ENCODE assay signal across 11 mouse cellular contexts in genomic region chr4:128248676-128249075, GRCm38 (mm10). TPM values are rescaled to one million over a fixed set of nuclear protein-coding genes. Genes with fewer than 3 reads are reported as not detected.
DNase-seq lines count a peak whose midpoint lies in the region; ATAC-seq lines count a peak whose summit lies in the region.
"Had no signal": no experiment of that assay in that cellular context is flagged by ENCODE, and none has a peak within 500 bp of the region (broad histone marks: within the 10 kb centered on the region; RNA-seq: fewer than 3 reads in every experiment).

No protein-coding gene starts in this region.

- no peaks in the 10 kb centered on the region for H3K36me3 ChIP-seq in midbrain, embryonic 14.5 days (ENCODE audit: control insufficient read depth, insufficient read depth, low read length)
- no peaks in the 10 kb centered on the region for H3K36me3 ChIP-seq in midbrain, embryonic 16.5 days (ENCODE audit: control insufficient read depth, insufficient read depth, low read length)
- no peaks in the 10 kb centered on the region for H3K36me3 ChIP-seq in embryonic facial prominence, embryonic 14.5 days (ENCODE audit: control insufficient read depth, insufficient read depth, low read length)

- DNase-seq in gastrocnemius, postnatal 14 days = peak; percentile 10
- DNase-seq in gastrocnemius, adult 18-20 months (ENCODE audit: low spot score) = no peak
- DNase-seq in midbrain, embryonic 14.5 days = peak; percentile 41
- DNase-seq in embryonic facial prominence, embryonic 14.5 days (ENCODE audit: low spot score) = peak; percentile 69
- DNase-seq in retina, postnatal 1 day = peak; percentile 56
- no peak for DNase-seq in gastrocnemius, postnatal 36 days
- no peak for DNase-seq in cerebellum, adult 9-11 months
- DNase-seq: cerebellum, adult 11-12 months had no signal

- no peak overlapping the region for H3K4me3 ChIP-seq in midbrain, embryonic 14.5 days (replicated peaks; ENCODE audit: low read depth, low read length)
- H3K4me3 ChIP-seq in midbrain, embryonic 16.5 days (ENCODE audit: low read depth, low read length) = no peak overlapping the region
- no peak overlapping the region for H3K4me3 ChIP-seq in embryonic facial prominence, embryonic 14.5 days (ENCODE audit: low read depth, low read length)
- H3K4me3 ChIP-seq: heart, adult 2 months had no signal

- H3K27ac ChIP-seq in midbrain, embryonic 14.5 days (replicated peaks; ENCODE audit: low read depth, low read length) = no peak overlapping the region
- no peak overlapping the region for H3K27ac ChIP-seq in midbrain, embryonic 16.5 days (ENCODE audit: low read length)
- no peak overlapping the region for H3K27ac ChIP-seq in embryonic facial prominence, embryonic 14.5 days (replicated peaks; ENCODE audit: low read depth, low read length)
- H3K27ac ChIP-seq: heart, adult 2 months had no signal

- no peak overlapping the region for H3K4me2 ChIP-seq in midbrain, embryonic 14.5 days (ENCODE audit: low read length)
- H3K4me2 ChIP-seq in midbrain, embryonic 16.5 days (ENCODE audit: low read length) = no peak overlapping the region
- no peak overlapping the region for H3K4me2 ChIP-seq in embryonic facial prominence, embryonic 14.5 days (ENCODE audit: low read depth, low read length)

- no peaks in the 10 kb centered on the region for H3K9me3 ChIP-seq in midbrain, embryonic 14.5 days (ENCODE audit: control insufficient read depth, low read length)
- no peaks in the 10 kb centered on the region for H3K9me3 ChIP-seq in midbrain, embryonic 16.5 days (replicated peaks; ENCODE audit: control insufficient read depth, low read length, poor library complexity, severe bottlenecking)
- H3K9me3 ChIP-seq in embryonic facial prominence, embryonic 14.5 days (ENCODE audit: control insufficient read depth, low read length) = no peaks in the 10 kb centered on the region

- no peak overlapping the region for H3K9ac ChIP-seq in midbrain, embryonic 14.5 days (replicated peaks; ENCODE audit: low read length)
- no peak overlapping the region for H3K9ac ChIP-seq in midbrain, embryonic 16.5 days (ENCODE audit: low read depth, low read length)
- no peak overlapping the region for H3K9ac ChIP-seq in embryonic facial prominence, embryonic 14.5 days (ENCODE audit: low read depth, low read length)

- intact Hi-C loops in gastrocnemius, postnatal 14 days (cut with DNase I; ENCODE audit: low total_unique reads) = no loop called here
- intact Hi-C loops in gastrocnemius, postnatal 36 days (cut with DNase I) = no loop called here

- H3K4me1 ChIP-seq in midbrain, embryonic 14.5 days (ENCODE audit: control insufficient read depth, insufficient read depth, low read length) = no peaks in the 10 kb centered on the region
- H3K4me1 ChIP-seq in midbrain, embryonic 16.5 days (ENCODE audit: control insufficient read depth, insufficient read depth, low read length) = no peaks in the 10 kb centered on the region
- no peaks in the 10 kb centered on the region for H3K4me1 ChIP-seq in embryonic facial prominence, embryonic 14.5 days (ENCODE audit: control insufficient read depth, insufficient read depth, low read length)

- WGBS in midbrain, embryonic 14.5 days = 20% methylated on average over 5 of the region's 5 CpGs
- 27% methylated on average over 5 of the region's 5 CpGs for WGBS in midbrain, embryonic 16.5 days
- WGBS in embryonic facial prominence, embryonic 14.5 days = 17% methylated on average over 5 of the region's 5 CpGs

- no peak for ATAC-seq in midbrain, embryonic 14.5 days (ENCODE audit: low FRiP score, low TSS enrichment)
- no peak for ATAC-seq in midbrain, embryonic 16.5 days
- no peak for ATAC-seq in embryonic facial prominence, embryonic 14.5 days (ENCODE audit: low read depth)

- H3K27me3 ChIP-seq in midbrain, embryonic 14.5 days (ENCODE audit: control insufficient read depth, insufficient read depth, low read length) = no peaks in the 10 kb centered on the region
- no peaks in the 10 kb centered on the region for H3K27me3 ChIP-seq in midbrain, embryonic 16.5 days (ENCODE audit: control insufficient read depth, insufficient read depth, low read depth, low read length)
- H3K27me3 ChIP-seq in embryonic facial prominence, embryonic 14.5 days (replicated peaks; ENCODE audit: control insufficient read depth, insufficient read depth, low read length) = no peaks in the 10 kb centered on the region

RNA-seq across cellular contexts. Expression of gene Hmgb4, which starts 12.1 kb away (rescaled TPM):
- total RNA-seq in gastrocnemius, postnatal 14 days (2021) = not detected
- not detected for total RNA-seq in gastrocnemius, adult 18-20 months (2021)
- 0.31 TPM in 1 of 2 replicates, not detected in the other for polyA plus RNA-seq in midbrain, embryonic 14.5 days (2014; fragmentation: Nextera tagmentation; extraction: Ambion mirVana)
- polyA plus RNA-seq in midbrain, embryonic 16.5 days (2015; fragmentation: Nextera tagmentation; extraction: Ambion mirVana) = 0.26 TPM in 1 of 2 replicates, not detected in the other
- polyA plus RNA-seq in embryonic facial prominence, embryonic 14.5 days (2014; fragmentation: Nextera tagmentation; extraction: Ambion mirVana) = not detected in 2 replicates
- total RNA-seq in gastrocnemius, postnatal 36 days (2021) = not detected
- total RNA-seq: heart, adult 2 months had no signal
- polyA plus RNA-seq: stomach, embryonic 16.5 days had no signal

Comparison
In these comparisons a context has a peak if more than half of its experiments do, and no peak if none do; other contexts are left out.
1. DNase-seq: peak in gastrocnemius, postnatal 14 days (single experiment), midbrain, embryonic 14.5 days (single experiment), embryonic facial prominence, embryonic 14.5 days (single experiment) and retina, postnatal 1 day (single experiment); none in gastrocnemius, adult 18-20 months (single experiment), gastrocnemius, postnatal 36 days (0 of 2) and cerebellum, adult 9-11 months (single experiment).